Comparison of ENCODE assay signal across 16 mouse cellular contexts in genomic region chr2:85139393-85139792, GRCm38 (mm10). TPM values are rescaled to one million over a fixed set of nuclear protein-coding genes. Genes with fewer than 3 reads are reported as not detected.
DNase-seq lines count a peak whose midpoint lies in the region; ATAC-seq and TF ChIP-seq lines count a peak whose summit lies in the region.
"Had no signal": no experiment of that assay in that cellular context is flagged by ENCODE, and none has a peak within 500 bp of the region (broad histone marks: within the 10 kb centered on the region; RNA-seq: fewer than 3 reads in every experiment).

No protein-coding gene starts in this region.

- no peaks in the 10 kb centered on the region for H3K36me3 ChIP-seq in kidney, adult 2 months (ENCODE audit: control insufficient read depth, insufficient read depth, low read length)
- no peaks in the 10 kb centered on the region for H3K36me3 ChIP-seq in intestine, embryonic 14.5 days (ENCODE audit: control insufficient read depth, insufficient read depth, low read length)
- H3K36me3 ChIP-seq in lung, embryonic 16.5 days (ENCODE audit: control insufficient read depth, insufficient read depth, low read length) = no peaks in the 10 kb centered on the region
- H3K36me3 ChIP-seq in liver, postnatal 0 days (replicated peaks; ENCODE audit: insufficient read depth, low read length) = no peaks in the 10 kb centered on the region

- no peak for TF ChIP-seq EP300 in liver, postnatal 0 days (IDR thresholded peaks at IDR 0.05; ENCODE audit: low read depth)

- no peaks in the 10 kb centered on the region for H3K4me1 ChIP-seq in kidney, adult 2 months (ENCODE audit: control insufficient read depth, insufficient read depth, low read length)
- no peaks in the 10 kb centered on the region for H3K4me1 ChIP-seq in intestine, embryonic 14.5 days (replicated peaks; ENCODE audit: control insufficient read depth, insufficient read depth, low read length)
- no peaks in the 10 kb centered on the region for H3K4me1 ChIP-seq in lung, embryonic 16.5 days (replicated peaks; ENCODE audit: control insufficient read depth, insufficient read depth, low read length)
- H3K4me1 ChIP-seq in liver, postnatal 0 days (ENCODE audit: insufficient read depth) = no peaks in the 10 kb centered on the region; the same call in 1 of the 2 replicates
- H3K4me1 ChIP-seq: forebrain, embryonic 13.5 days had no signal

- DNase-seq in heart, adult 11 months = peak; percentile 94
- DNase-seq in heart, postnatal 25 days (ENCODE audit: low spot score) = no peak
- DNase-seq in kidney, adult 2 months = peak; percentile 56
- no peak for DNase-seq in kidney, adult 11 months
- DNase-seq in intestine, embryonic 14.5 days (ENCODE audit: low spot score) = no peak
- no peak for DNase-seq in liver, postnatal 0 days
- DNase-seq in urinary bladder, postnatal 4 days (ENCODE audit: low spot score in 2 of 2) = no peak
- DNase-seq: cerebellum, adult 2 months; gastrocnemius, postnatal 10 days; kidney, adult 9 months; thymus, adult 18-20 months had no signal

- no peak overlapping the region for H3K4me2 ChIP-seq in intestine, embryonic 14.5 days (ENCODE audit: low read length)
- H3K4me2 ChIP-seq in lung, embryonic 16.5 days (ENCODE audit: low read depth, low read length) = peak overlapping the region; percentile 45
- no peak overlapping the region for H3K4me2 ChIP-seq in liver, postnatal 0 days (ENCODE audit: low read depth, low read length)
- H3K4me2 ChIP-seq: forebrain, embryonic 13.5 days; liver, embryonic 11.5 days had no signal

- no peak for TF ChIP-seq POLR2A in kidney, adult 2 months (IDR thresholded peaks at IDR 0.05; ENCODE audit: low read depth, low read length)

- no peak overlapping the region for H3K4me3 ChIP-seq in kidney, adult 2 months (ENCODE audit: insufficient read depth, low read depth, low read length)
- H3K4me3 ChIP-seq in intestine, embryonic 14.5 days (ENCODE audit: low read depth, low read length) = peak overlapping the region; percentile 10; the same call in 1 of the 2 replicates
- peak overlapping the region; percentile 46 for H3K4me3 ChIP-seq in lung, embryonic 16.5 days (ENCODE audit: low read length)
- no peak overlapping the region for H3K4me3 ChIP-seq in liver, postnatal 0 days (ENCODE audit: low read depth, low read length)
- H3K4me3 ChIP-seq: forebrain, embryonic 13.5 days; myocyte had no signal

- no peak for TF ChIP-seq CTCF in kidney, adult 2 months (conservative IDR thresholded peaks at IDR 0.05; ENCODE audit: insufficient read depth, insufficient read length, low read depth, low read length)
- TF ChIP-seq CTCF in liver, postnatal 0 days (IDR thresholded peaks at IDR 0.05; ENCODE audit: low read depth) = no peak

- intact Hi-C loops in heart, postnatal 25 days (cut with DNase I) = no loop called here

- H3K27me3 ChIP-seq in kidney, adult 2 months (replicated peaks; ENCODE audit: control insufficient read depth, insufficient read depth, low read length) = no peaks in the 10 kb centered on the region
- H3K27me3 ChIP-seq in intestine, embryonic 14.5 days (replicated peaks; ENCODE audit: control insufficient read depth, insufficient read depth, low read length) = no peaks in the 10 kb centered on the region
- no peaks in the 10 kb centered on the region for H3K27me3 ChIP-seq in lung, embryonic 16.5 days (ENCODE audit: control insufficient read depth, insufficient read depth, low read depth, low read length)
- no peaks in the 10 kb centered on the region for H3K27me3 ChIP-seq in liver, postnatal 0 days (ENCODE audit: insufficient read depth, low read length)
- H3K27me3 ChIP-seq: forebrain, embryonic 13.5 days had no signal

- WGBS in kidney, adult 2 months = 67% methylated on average over 4 of the region's 4 CpGs
- 52% methylated on average over 4 of the region's 4 CpGs for WGBS in intestine, embryonic 14.5 days
- 31% methylated on average over 4 of the region's 4 CpGs for WGBS in lung, embryonic 16.5 days
- 45% methylated on average over 4 of the region's 4 CpGs for WGBS in liver, postnatal 0 days (ENCODE audit: insufficient replicate concordance)

- peak overlapping the region; percentile 15; the same call in 1 of the 2 replicates for H3K9ac ChIP-seq in intestine, embryonic 14.5 days (ENCODE audit: low read length)
- H3K9ac ChIP-seq in lung, embryonic 16.5 days (ENCODE audit: low read length) = peak overlapping the region; percentile 53
- H3K9ac ChIP-seq in liver, postnatal 0 days (replicated peaks) = no peak overlapping the region
- H3K9ac ChIP-seq: forebrain, embryonic 13.5 days had no signal

- H3K9me3 ChIP-seq in intestine, embryonic 14.5 days (ENCODE audit: control insufficient read depth, low read length) = no peaks in the 10 kb centered on the region
- no peaks in the 10 kb centered on the region for H3K9me3 ChIP-seq in lung, embryonic 16.5 days (ENCODE audit: control insufficient read depth, low read length)
- H3K9me3 ChIP-seq in liver, postnatal 0 days (ENCODE audit: low read length) = no peaks in the 10 kb centered on the region
- H3K9me3 ChIP-seq: forebrain, embryonic 13.5 days had no signal

- no peak for ATAC-seq in intestine, embryonic 14.5 days (replicated peaks; ENCODE audit: low FRiP score, low TSS enrichment, low read depth)
- no peak for ATAC-seq in lung, embryonic 16.5 days (ENCODE audit: low read depth)
- no peak for ATAC-seq in liver, postnatal 0 days
- ATAC-seq: forebrain, embryonic 13.5 days had no signal

- peak overlapping the region; percentile 51; the same call in 1 of the 2 replicates for H3K27ac ChIP-seq in kidney, adult 2 months (ENCODE audit: insufficient read depth, low read depth, low read length)
- no peak overlapping the region for H3K27ac ChIP-seq in intestine, embryonic 14.5 days (ENCODE audit: low read depth)
- peak overlapping the region; percentile 6 for H3K27ac ChIP-seq in lung, embryonic 16.5 days (ENCODE audit: low read length)
- H3K27ac ChIP-seq in liver, postnatal 0 days (ENCODE audit: low read depth) = no peak overlapping the region
- H3K27ac ChIP-seq: forebrain, embryonic 13.5 days had no signal

RNA-seq across cellular contexts. Expression of gene Aplnr, which starts 3.4 kb away (rescaled TPM):
- total RNA-seq in heart, postnatal 25 days (2021) = 10 to 100 TPM; 48.6 to 54.3 TPM
- 14.0 and 16.6 TPM in 2 replicates for polyA plus RNA-seq in kidney, adult 2 months (2012; rRNA removed)
- polyA plus RNA-seq in intestine, embryonic 14.5 days (2014; fragmentation: Nextera tagmentation; extraction: Ambion mirVana) = 53.6 and 54.3 TPM in 2 replicates
- polyA plus RNA-seq in lung, embryonic 16.5 days (2015; fragmentation: Nextera tagmentation; extraction: Ambion mirVana) = 172 and 194 TPM in 2 replicates
- 2.3 and 2.5 TPM in 2 replicates for polyA plus RNA-seq in liver, postnatal 0 days (2015; fragmentation: Nextera tagmentation; extraction: Ambion mirVana)
- total RNA-seq: megakaryocyte-erythroid progenitor cell, adult 5-6 weeks had no signal

RNA-seq across cellular contexts. Expression of gene Lrrc55, which starts 57.6 kb away (rescaled TPM):
- total RNA-seq in heart, postnatal 25 days (2021) = 1 to 10 TPM; 1.6 to 2.8 TPM
- 0.52 and 0.61 TPM in 2 replicates for polyA plus RNA-seq in kidney, adult 2 months (2012; rRNA removed)
- 5.2 and 5.4 TPM in 2 replicates for polyA plus RNA-seq in intestine, embryonic 14.5 days (2014; fragmentation: Nextera tagmentation; extraction: Ambion mirVana)
- polyA plus RNA-seq in lung, embryonic 16.5 days (2015; fragmentation: Nextera tagmentation; extraction: Ambion mirVana) = 0.20 and 0.29 TPM in 2 replicates
- polyA plus RNA-seq in liver, postnatal 0 days (2015; fragmentation: Nextera tagmentation; extraction: Ambion mirVana) = 0.06 and 0.08 TPM in 2 replicates
- total RNA-seq: megakaryocyte-erythroid progenitor cell, adult 5-6 weeks had no signal

Comparison
In these comparisons a context has a peak if more than half of its experiments do, and no peak if none do; other contexts are left out.
1. DNase-seq: peak in heart, adult 11 months (single experiment) and kidney, adult 2 months (single experiment); none in heart, postnatal 25 days (single experiment), kidney, adult 11 months (single experiment), intestine, embryonic 14.5 days (single experiment), liver, postnatal 0 days (single experiment) and urinary bladder, postnatal 4 days (0 of 2).
2. H3K27ac ChIP-seq: peak in kidney, adult 2 months (single experiment) and lung, embryonic 16.5 days (single experiment); none in intestine, embryonic 14.5 days (single experiment) and liver, postnatal 0 days (single experiment).
3. H3K4me3 ChIP-seq: peak in intestine, embryonic 14.5 days (single experiment) and lung, embryonic 16.5 days (single experiment); none in kidney, adult 2 months (single experiment) and liver, postnatal 0 days (single experiment).